Mouse (Mus musculus): ENCODE measurements around the gene Sec14l2. TPM values are rescaled to one million over a fixed set of nuclear protein-coding genes. Genes with fewer than 3 reads are reported as not detected.
"Not testable (repeated sequence)": the region's sequence is repeated elsewhere in the genome, so short reads cannot be mapped to it uniquely, and the experiment has no call there.

Sec14l2 gene
- polyA plus RNA-seq, 1 experiment from 2014 or later = 5.8 TPM

DNA sequence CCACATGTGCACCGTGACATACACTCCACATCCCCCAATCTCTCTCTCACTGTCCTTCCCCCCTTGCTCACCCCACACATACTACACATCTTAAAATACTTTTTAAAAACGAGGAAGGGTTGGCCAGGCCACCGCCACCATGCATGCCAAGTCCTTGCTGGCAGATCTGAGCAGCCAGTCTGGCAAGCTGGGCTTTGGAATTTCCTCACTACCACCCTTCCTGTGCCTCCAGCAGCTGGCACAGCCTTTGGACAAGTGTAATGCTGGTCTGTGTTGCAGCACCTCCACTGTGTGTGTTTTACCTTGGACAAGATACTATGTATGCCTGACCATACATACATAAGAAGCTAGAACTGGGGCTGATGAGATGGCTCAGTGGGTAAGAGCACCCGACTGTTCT, 9.7 kb downstream of the Sec14l2 start:
- H3K27ac ChIP-seq = no peak overlapping the region
- H3K9ac ChIP-seq = no peak overlapping the region
- ATAC-seq (ENCODE audit: low read depth) (no peak), DNase-seq (no peak)
- peaks cover 27% of the 10 kb centered on the region for H3K27me3 ChIP-seq
- H3K36me3 ChIP-seq = peaks cover 12% of the 10 kb centered on the region; the same call in 1 of the 2 replicates
- no peak overlapping the region for H3K4me2 ChIP-seq
- no peaks in the 10 kb centered on the region for H3K9me3 ChIP-seq (replicated peaks)
- WGBS (ENCODE audit: insufficient replicate concordance) = 61% methylated on average over 4 of the region's 4 CpGs
- H3K4me1 ChIP-seq (replicated peaks) = peaks cover 36% of the 10 kb centered on the region
- H3K4me3 ChIP-seq (replicated peaks) = no peak overlapping the region

DNA sequence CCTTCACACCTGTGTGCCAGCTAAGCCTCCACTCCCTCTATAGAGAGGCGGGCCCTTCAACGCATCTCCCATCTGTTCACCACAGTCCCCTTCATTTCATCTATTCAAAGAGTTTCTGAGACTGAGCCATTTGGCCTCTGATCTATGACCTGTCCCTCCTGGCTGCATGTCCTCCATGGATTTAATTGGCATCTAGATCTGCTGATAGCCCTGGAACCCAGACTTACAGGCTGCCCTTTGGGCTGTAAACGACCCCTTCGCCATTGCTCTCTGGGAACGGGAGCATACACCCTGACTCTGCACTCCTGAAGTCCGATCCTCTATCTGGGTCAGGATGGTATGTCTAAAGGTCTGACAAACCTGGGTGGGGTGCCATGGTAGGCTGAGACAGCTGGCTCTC, 10.4 kb downstream of the Sec14l2 start:
- Histone ChIP-seq H3K27ac (no peak overlapping the region), H3K9me3 (replicated peaks) (no peaks in the 10 kb centered on the region), H3K27me3 (peaks cover 20% of the 10 kb centered on the region), H3K9ac (no peak overlapping the region), H3K36me3 (peaks cover 16% of the 10 kb centered on the region; the same call in 1 of the 2 replicates), H3K4me2 (no peak overlapping the region), H3K4me1 (replicated peaks) (peaks cover 30% of the 10 kb centered on the region), H3K4me3 (replicated peaks) (no peak overlapping the region)
- no peak for DNase-seq
- WGBS (ENCODE audit: insufficient replicate concordance) = 74% methylated on average over 6 of the region's 6 CpGs
- ATAC-seq (ENCODE audit: low read depth) = no peak

DNA sequence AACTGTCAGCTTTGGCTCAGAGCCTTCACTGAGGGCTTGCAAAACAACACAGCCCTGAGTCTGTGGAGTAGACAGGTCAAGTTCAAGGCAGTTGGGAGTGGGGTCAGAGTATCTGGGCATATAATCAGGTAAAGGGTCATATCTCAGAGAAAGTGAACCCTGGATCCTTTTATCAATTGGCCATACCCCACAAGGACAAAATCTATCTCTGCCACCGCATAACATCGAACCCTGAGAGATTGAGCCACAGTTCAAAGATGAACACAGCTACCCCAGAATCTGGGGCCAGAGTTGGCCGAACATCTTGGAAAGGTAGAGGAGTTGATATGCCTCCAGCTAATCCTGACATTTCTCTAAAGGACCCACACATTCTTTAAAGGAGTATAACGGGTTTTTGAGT, 11.2 kb downstream of the Sec14l2 start:
- ATAC-seq (ENCODE audit: low read depth) = no peak
- DNase-seq = no peak
- no peak overlapping the region for H3K4me3 ChIP-seq (replicated peaks)

DNA sequence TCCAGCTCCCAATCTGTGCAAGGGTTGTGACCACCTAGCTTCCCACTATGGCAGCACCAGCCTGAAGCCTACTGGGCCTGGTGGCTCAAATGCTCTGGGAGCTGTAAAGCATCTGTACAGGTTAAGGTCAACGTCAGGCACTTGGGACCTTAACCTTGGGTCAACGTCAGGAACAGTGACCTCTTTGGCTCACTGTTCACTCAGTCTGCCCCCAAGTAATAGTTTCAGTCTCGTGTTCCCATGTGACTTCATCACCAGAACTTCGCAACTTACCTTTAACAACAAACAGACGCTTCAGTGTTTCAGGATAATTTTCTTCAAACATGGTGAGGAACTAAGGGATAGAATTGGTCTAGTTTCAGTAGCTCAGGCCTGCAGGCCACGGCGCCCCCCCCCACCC, 14.5 kb downstream of the Sec14l2 start:
- Histone ChIP-seq H3K36me3 (peaks cover 16% of the 10 kb centered on the region; the same call in 1 of the 2 replicates), H3K9ac (no peak overlapping the region), H3K4me2 (no peak overlapping the region), H3K4me1 (replicated peaks) (no peaks in the 10 kb centered on the region), H3K27me3 (no peaks in the 10 kb centered on the region), H3K4me3 (replicated peaks) (no peak overlapping the region), H3K9me3 (replicated peaks) (no peaks in the 10 kb centered on the region), H3K27ac (no peak overlapping the region)
- no peak for ATAC-seq (ENCODE audit: low read depth)
- WGBS (ENCODE audit: insufficient replicate concordance) = 68% methylated on average over 7 of the region's 7 CpGs
- DNase-seq = no peak

More for the DNA sequence above, 11.2 kb downstream of the Sec14l2 start:
- no peak overlapping the region for H3K4me2 ChIP-seq
- no peak overlapping the region for H3K27ac ChIP-seq
- peaks cover 16% of the 10 kb centered on the region; the same call in 1 of the 2 replicates for H3K36me3 ChIP-seq
- peaks cover 12% of the 10 kb centered on the region for H3K27me3 ChIP-seq
- 76% methylated on average over 4 of the region's 4 CpGs for WGBS (ENCODE audit: insufficient replicate concordance)
- no peak overlapping the region for H3K9ac ChIP-seq
- no peaks in the 10 kb centered on the region for H3K9me3 ChIP-seq (replicated peaks)
- peaks cover 21% of the 10 kb centered on the region for H3K4me1 ChIP-seq (replicated peaks)

DNA sequence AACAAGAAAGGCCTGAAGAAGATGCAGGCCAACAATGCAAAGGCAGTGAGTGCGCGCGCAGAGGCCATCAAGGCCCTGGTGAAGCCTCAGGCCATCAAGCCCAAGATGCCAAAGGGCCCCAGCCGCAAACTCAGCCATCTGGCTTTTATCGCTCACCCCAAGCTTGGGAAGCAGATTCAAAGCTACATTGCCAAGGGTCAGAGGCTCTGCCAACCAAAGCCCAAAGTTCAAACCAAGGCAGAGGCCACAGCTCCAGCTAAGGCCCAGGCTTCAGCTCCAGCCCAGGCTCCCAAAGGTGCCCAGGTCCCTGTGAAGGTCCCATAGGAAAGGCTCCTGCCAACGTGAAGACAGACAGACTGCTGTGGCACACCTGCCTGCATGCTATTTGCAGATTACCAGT, 15.3 kb downstream of the Sec14l2 start:
- not testable (repeated sequence) for H3K9me3 ChIP-seq (replicated peaks); H3K4me3 ChIP-seq (replicated peaks); H3K4me1 ChIP-seq (replicated peaks); ATAC-seq (ENCODE audit: low read depth); H3K27me3 ChIP-seq; H3K27ac ChIP-seq; H3K9ac ChIP-seq; H3K4me2 ChIP-seq; DNase-seq
- 88% methylated on average over 6 of the region's 6 CpGs for WGBS (ENCODE audit: insufficient replicate concordance)
- peaks cover 16% of the 10 kb centered on the region; the same call in 1 of the 2 replicates for H3K36me3 ChIP-seq

DNA sequence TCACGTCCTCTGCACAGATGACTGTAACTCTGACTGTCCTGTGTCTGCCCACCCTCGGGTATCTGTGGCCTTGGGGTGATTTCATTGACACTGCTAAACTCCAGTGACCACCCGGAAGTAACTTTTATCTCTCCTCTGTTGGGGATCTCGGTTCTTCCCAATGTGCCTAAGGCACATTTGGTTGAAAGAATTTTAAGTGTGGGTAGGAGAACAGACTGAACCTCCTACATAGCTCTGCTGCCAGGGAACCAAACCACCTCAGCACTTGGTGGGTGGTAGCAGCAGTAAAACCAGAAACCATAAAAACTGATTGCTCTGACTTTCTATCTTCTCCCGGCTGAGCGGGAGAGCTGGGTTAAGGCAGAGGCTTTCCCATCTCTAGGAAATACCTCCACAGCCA, 17.8 kb downstream of the Sec14l2 start:
- no peak for ATAC-seq (ENCODE audit: low read depth)
- 58% methylated on average over 6 of the region's 6 CpGs for WGBS (ENCODE audit: insufficient replicate concordance)

DNA sequence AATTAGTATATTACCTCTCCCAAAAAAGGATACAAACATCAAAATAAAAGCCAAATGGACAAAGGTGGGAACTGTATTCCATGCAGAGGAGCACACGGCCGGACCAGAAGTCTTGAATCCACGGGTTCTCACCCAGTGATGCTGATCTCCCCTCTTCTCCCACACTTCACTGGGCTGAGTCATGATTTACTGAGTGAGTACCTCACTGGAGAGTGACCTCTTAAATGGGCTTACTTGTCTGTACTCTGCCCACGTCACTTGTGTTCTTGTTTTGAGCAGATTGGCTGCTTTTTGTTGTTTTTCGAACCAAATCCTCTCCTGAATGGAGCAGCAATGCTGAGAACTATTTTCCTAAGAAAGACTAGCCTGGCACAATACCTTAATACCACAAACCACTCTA, 18.2 kb downstream of the Sec14l2 start:
- no peak overlapping the region for H3K9ac ChIP-seq
- no peak for ATAC-seq (ENCODE audit: low read depth)
- DNase-seq = no peak
- H3K36me3 ChIP-seq = peaks cover 11% of the 10 kb centered on the region; the same call in 1 of the 2 replicates
- WGBS (ENCODE audit: insufficient replicate concordance) = 66% methylated on average over 5 of the region's 5 CpGs
- H3K4me1 ChIP-seq (replicated peaks) = no peaks in the 10 kb centered on the region
- H3K4me2 ChIP-seq = no peak overlapping the region
- H3K9me3 ChIP-seq (replicated peaks) = no peaks in the 10 kb centered on the region
- H3K27me3 ChIP-seq = no peaks in the 10 kb centered on the region
- H3K27ac ChIP-seq = no peak overlapping the region
- H3K4me3 ChIP-seq (replicated peaks) = no peak overlapping the region

More for the DNA sequence above, 17.8 kb downstream of the Sec14l2 start:
- Histone ChIP-seq H3K27me3 (no peaks in the 10 kb centered on the region), H3K4me1 (replicated peaks) (no peaks in the 10 kb centered on the region), H3K9me3 (replicated peaks) (no peaks in the 10 kb centered on the region), H3K27ac (no peak overlapping the region), H3K9ac (no peak overlapping the region), H3K4me2 (no peak overlapping the region), H3K36me3 (peaks cover 11% of the 10 kb centered on the region; the same call in 1 of the 2 replicates), H3K4me3 (replicated peaks) (no peak overlapping the region)
- DNase-seq = no peak

DNA sequence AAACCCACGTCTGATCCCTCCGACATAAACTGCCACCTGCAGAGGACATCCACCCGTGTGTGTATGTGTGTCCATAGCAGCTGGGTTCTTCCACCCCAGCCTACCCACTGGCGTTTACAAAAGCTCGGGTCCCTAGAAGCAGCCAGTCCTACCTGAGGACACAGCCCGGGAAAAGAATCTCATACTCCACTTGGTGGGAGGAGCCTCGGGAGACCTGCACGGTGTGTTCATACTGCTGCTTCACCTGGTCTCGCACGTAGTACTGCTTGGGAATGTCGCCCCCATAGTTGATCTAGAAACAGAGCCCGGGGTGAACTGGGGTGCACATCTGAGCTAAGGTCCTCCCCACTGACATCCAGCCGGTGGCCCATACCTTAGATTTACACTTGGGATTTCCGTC, 19.7 kb downstream of the Sec14l2 start:
- no peaks in the 10 kb centered on the region for H3K9me3 ChIP-seq (replicated peaks)
- H3K9ac ChIP-seq = no peak overlapping the region
- no peak for DNase-seq
- no peak overlapping the region for H3K27ac ChIP-seq
- H3K27me3 ChIP-seq = no peaks in the 10 kb centered on the region
- H3K4me3 ChIP-seq (replicated peaks) = no peak overlapping the region
- H3K4me1 ChIP-seq (replicated peaks) = no peaks in the 10 kb centered on the region
- ATAC-seq (ENCODE audit: low read depth) = no peak
- WGBS (ENCODE audit: insufficient replicate concordance) = 76% methylated on average over 14 of the region's 14 CpGs
- peaks cover 4% of the 10 kb centered on the region; the same call in 1 of the 2 replicates for H3K36me3 ChIP-seq
- no peak overlapping the region for H3K4me2 ChIP-seq

DNA sequence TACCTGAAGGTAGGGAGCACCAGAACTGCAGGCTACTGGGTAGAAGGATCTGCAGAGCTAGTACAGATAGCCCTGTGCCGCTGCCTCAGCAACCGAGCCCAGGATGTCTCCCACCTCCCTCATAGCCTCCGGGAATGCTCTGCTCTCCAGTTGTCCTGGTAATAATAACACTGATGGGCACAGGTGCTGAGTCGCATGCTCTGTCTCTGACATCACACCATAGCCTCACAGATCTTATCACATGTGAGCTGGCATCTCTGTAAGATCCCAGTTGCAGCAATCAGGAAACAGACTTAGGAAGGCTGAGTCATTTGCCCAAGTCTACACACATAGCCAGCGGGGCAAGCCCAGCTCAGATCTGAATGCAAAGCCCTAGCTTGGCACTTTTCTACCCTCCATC, 21.4 kb downstream of the Sec14l2 start:
- ATAC-seq (ENCODE audit: low read depth) = no peak
- Histone ChIP-seq H3K4me3 (replicated peaks) (no peak overlapping the region), H3K4me1 (replicated peaks) (peaks cover 12% of the 10 kb centered on the region), H3K27me3 (no peaks in the 10 kb centered on the region), H3K27ac (no peak overlapping the region), H3K9me3 (replicated peaks) (no peaks in the 10 kb centered on the region), H3K4me2 (no peak overlapping the region), H3K36me3 (no peaks in the 10 kb centered on the region), H3K9ac (no peak overlapping the region)
- no peak for DNase-seq
- WGBS (ENCODE audit: insufficient replicate concordance) = 58% methylated on average over 5 of the region's 5 CpGs

DNA sequence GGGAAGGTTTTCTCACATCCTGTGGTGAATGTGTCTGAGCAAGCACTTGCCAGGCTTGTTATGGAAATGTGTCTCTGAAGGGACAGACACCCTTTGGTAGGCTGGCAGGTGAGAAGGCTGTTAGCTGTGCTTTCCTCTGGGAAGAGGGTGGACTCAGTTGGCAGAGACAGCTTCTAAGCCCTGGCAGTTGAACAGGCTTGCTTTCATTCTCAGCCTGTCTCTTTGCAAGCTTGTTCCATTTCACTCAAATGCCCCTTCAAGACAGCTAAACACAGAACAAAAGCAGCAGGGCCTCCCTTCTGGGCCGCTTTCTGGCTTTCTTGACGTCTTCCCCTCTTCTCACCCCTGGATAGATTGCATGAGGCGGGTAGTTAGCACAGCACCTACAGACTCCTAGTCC, 23.8 kb downstream of the Sec14l2 start:
- H3K9me3 ChIP-seq (replicated peaks) = no peaks in the 10 kb centered on the region
- no peak overlapping the region for H3K9ac ChIP-seq
- peaks cover 29% of the 10 kb centered on the region for H3K4me1 ChIP-seq (replicated peaks)
- no peak overlapping the region for H3K4me3 ChIP-seq (replicated peaks)
- DNase-seq (no peak), ATAC-seq (ENCODE audit: low read depth) (no peak)
- H3K36me3 ChIP-seq = no peaks in the 10 kb centered on the region
- H3K27ac ChIP-seq = no peak overlapping the region
- no peaks in the 10 kb centered on the region for H3K27me3 ChIP-seq
- no peak overlapping the region for H3K4me2 ChIP-seq
- 71% methylated on average over 3 of the region's 3 CpGs for WGBS (ENCODE audit: insufficient replicate concordance)

DNA sequence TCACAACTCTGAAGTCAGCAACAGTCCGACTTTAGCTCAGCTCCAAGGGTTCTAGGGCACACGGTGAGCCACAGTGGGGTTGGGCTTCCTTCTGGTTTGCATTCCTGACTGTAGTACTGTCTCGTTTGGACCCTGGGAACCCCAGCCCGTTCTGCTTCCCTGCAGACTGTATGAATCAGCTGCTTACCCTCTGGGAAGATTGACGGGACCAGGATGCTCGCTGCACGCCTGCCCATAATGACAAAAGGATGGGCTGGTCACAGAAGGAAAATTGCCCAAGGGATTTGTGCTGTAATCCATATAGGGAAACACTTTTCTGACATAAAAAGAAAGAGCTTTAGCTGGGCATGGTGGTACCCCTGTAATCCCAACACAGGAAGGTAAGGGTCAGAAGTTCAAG, 24.4 kb downstream of the Sec14l2 start:
- ATAC-seq (ENCODE audit: low read depth) (no peak), DNase-seq (no peak)
- Histone ChIP-seq H3K27ac (no peak overlapping the region), H3K27me3 (no peaks in the 10 kb centered on the region), H3K9ac (no peak overlapping the region), H3K4me2 (no peak overlapping the region), H3K4me3 (replicated peaks) (no peak overlapping the region), H3K9me3 (replicated peaks) (no peaks in the 10 kb centered on the region), H3K4me1 (replicated peaks) (peaks cover 35% of the 10 kb centered on the region), H3K36me3 (peaks cover 1% of the 10 kb centered on the region)
- WGBS (ENCODE audit: insufficient replicate concordance) = 70% methylated on average over 7 of the region's 7 CpGs

DNA sequence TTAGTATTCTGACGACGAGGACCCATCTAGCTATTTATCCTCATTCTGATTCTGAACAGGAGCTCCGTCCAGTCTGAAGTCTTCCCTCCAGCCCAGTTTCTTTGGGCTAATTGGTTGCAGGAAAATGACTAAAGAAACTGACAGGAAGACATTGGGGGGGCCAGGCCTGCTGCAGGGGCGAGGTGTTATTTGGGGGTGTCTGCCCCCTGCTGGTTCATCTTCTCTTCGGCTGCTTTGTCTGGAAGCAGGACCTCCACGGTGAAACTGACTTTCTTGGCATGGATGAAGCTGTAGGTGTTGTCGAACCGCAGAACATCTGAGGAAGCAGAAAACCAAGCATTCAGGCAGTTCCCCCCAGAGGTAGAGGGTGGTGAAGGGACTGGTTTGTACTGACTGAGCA, 25.1 kb downstream of the Sec14l2 start:
- no peak overlapping the region for H3K4me3 ChIP-seq (replicated peaks)
- peaks cover 8% of the 10 kb centered on the region for H3K36me3 ChIP-seq
- no peak overlapping the region for H3K27ac ChIP-seq
- no peak for ATAC-seq (ENCODE audit: low read depth)
- no peak overlapping the region for H3K4me2 ChIP-seq
- no peak for DNase-seq
- H3K9me3 ChIP-seq (replicated peaks) = no peaks in the 10 kb centered on the region
- no peak overlapping the region for H3K9ac ChIP-seq
- H3K27me3 ChIP-seq = no peaks in the 10 kb centered on the region
- peaks cover 42% of the 10 kb centered on the region for H3K4me1 ChIP-seq (replicated peaks)
- WGBS (ENCODE audit: insufficient replicate concordance) = 64% methylated on average over 8 of the region's 8 CpGs

Data from liver, embryonic 13.5 days (tissue).